Mouse (Mus musculus) gastrocnemius, postnatal 10 days (tissue): ENCODE measurements around the gene Mfap1a. TPM values are rescaled to one million over a fixed set of nuclear protein-coding genes. Genes with fewer than 3 reads are reported as not detected.
A peak's percentile ranks its signal among the peaks of the same experiment; 100 is the strongest.
"Not testable (repeated sequence)": the region's sequence is repeated elsewhere in the genome, so short reads cannot be mapped to it uniquely, and the experiment has no call there.

Experiments used
- DNase-seq: peaks from one replicate; pipeline ENCODE4 v3.0.0; 2021; ENCODE audit warnings: mixed read lengths
- total RNA-seq, 2 experiments: library from RNA; stranded (reverse); gene quantifications; 2 replicates each; pipeline ENCODE4 v1.2.3; 2021

Gene Mfap1a
- total RNA-seq, 2 experiments from 2014 or later = 18.1 to 19.1 TPM

GRCm38 (mm10) chr2:121475306-121475705, 31.2 kb downstream of the Mfap1a start:
- DNase-seq = not testable (repeated sequence)

GRCm38 (mm10) chr2:121474180-121474535, 32.3 kb downstream of the Mfap1a start:
- no peak for DNase-seq

- peak; percentile 68 for DNase-seq
Observed at GRCm38 (mm10) chr2:121473301-121474179, 32.9 kb downstream of the Mfap1a start, which contains the start of gene Mfap1b. TSS of gene Mfap1b (minus strand) at chr2:121474067.

- DNase-seq = not testable (repeated sequence)
Observed at GRCm38 (mm10) chr2:121472783-121473182, 33.7 kb downstream of the Mfap1a start.

- not testable (repeated sequence) for DNase-seq
Observed at GRCm38 (mm10) chr2:121468982-121469381, 37.5 kb downstream of the Mfap1a start.

GRCm38 (mm10) chr2:121460071-121460470, 46.4 kb downstream of the Mfap1a start:
- DNase-seq = no peak

- peak; percentile 78 for DNase-seq
Observed at GRCm38 (mm10) chr2:121456692-121457642, 49.5 kb downstream of the Mfap1a start, which contains the start of gene Serinc4. TSS of gene Serinc4 (minus strand) at chr2:121456781.

GRCm38 (mm10) chr2:121455534-121455933, 50.9 kb downstream of the Mfap1a start:
- DNase-seq = no peak

GRCm38 (mm10) chr2:121453917-121454316, 52.5 kb downstream of the Mfap1a start:
- DNase-seq = no peak

- no peak for DNase-seq
Observed at GRCm38 (mm10) chr2:121452990-121453389, 53.5 kb downstream of the Mfap1a start, which contains the start of gene Hypk. TSS of gene Hypk (plus strand) at chr2:121453290.

GRCm38 (mm10) chr2:121452361-121452760, 54.1 kb downstream of the Mfap1a start:
- no peak for DNase-seq

GRCm38 (mm10) chr2:121450093-121450492, 56.4 kb downstream of the Mfap1a start:
- no peak for DNase-seq

- DNase-seq = peak; percentile 56
Observed at GRCm38 (mm10) chr2:121449545-121450011, 56.9 kb downstream of the Mfap1a start.

GRCm38 (mm10) chr2:121448739-121449535, 57.5 kb downstream of the Mfap1a start, which contains the start of gene Serf2:
TSS of gene Serf2 (plus strand) at chr2:121449195.
- DNase-seq = peak; percentile 100

- DNase-seq = peak; percentile 38
Observed at GRCm38 (mm10) chr2:121448136-121448535, 58.3 kb downstream of the Mfap1a start.

GRCm38 (mm10) chr2:121447006-121447405, 59.5 kb downstream of the Mfap1a start:
- no peak for DNase-seq

- DNase-seq = no peak
Observed at GRCm38 (mm10) chr2:121446506-121446905, 60.0 kb downstream of the Mfap1a start.

- no peak for DNase-seq
Observed at GRCm38 (mm10) chr2:121445117-121445516, 61.3 kb downstream of the Mfap1a start.

GRCm38 (mm10) chr2:121444178-121444577, 62.3 kb downstream of the Mfap1a start, which contains the start of gene Ell3:
TSS of gene Ell3 (minus strand) at chr2:121444278.
- no peak for DNase-seq

GRCm38 (mm10) chr2:121443068-121443349, 63.5 kb downstream of the Mfap1a start:
- no peak for DNase-seq

- peak; percentile 48 for DNase-seq
Observed at GRCm38 (mm10) chr2:121442259-121443067, 64.0 kb downstream of the Mfap1a start.
